Mouse (Mus musculus) right cerebral cortex, adult 2 months (tissue): ENCODE measurements around the gene Atp5s.
A peak's percentile ranks its signal among the peaks of the same experiment; 100 is the strongest.

ENCODE experiments used
- DNase-seq, 2 experiments: peaks; one replicate each; pipeline ENCODE4 v3.0.0; 2021 to 2022; ENCODE audit warnings: low spot score in 2 of 2

Gene Atp5s

DNA sequence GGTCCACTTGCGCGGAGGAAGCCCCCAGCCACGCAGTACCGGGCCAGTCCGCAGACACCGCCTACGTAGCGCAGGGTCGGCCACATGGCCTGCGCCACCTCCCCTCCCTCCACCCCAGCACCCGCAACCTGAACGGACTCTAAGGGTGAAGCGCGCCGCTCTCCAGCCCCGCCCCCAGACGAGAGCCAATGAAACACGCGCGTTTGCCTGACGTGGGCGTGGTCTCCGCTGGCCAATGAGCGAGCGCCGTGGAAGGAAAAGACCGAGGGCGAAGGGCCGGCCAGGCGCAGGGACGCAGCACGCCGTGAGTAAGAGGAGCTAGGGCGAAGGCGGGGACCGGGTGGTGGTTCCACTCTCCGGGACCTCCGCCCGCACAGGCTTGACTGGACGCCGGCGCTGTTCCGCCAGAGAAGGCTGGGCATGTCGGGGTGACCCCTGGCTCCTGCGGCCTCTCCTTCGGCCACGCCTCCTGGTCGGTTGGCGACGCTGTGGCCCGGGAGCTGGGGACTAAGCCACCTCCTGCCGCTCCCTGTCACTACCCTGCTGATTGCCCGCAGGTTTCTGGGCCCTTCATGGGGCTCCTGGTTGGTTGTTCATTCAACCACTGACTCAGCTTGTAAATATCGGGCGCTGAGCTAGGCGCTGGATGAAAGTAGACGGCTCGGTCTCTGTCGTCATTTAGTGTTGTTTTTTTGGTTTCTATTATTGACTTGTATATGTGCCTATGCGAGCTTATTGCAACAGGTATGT lies at the start of gene Atp5s, which contains the start of gene L2hgdh:
TSS of gene Atp5s (plus strand) at position 240 of the 750 bp plus-strand sequence.
TSS of gene L2hgdh (minus strand) at position 163 of the 750 bp plus-strand sequence.
- peak; percentile 96 to 97 for DNase-seq

- DNase-seq, result no peak
These were observed 48.6 kb upstream of the Atp5s start for GRCm38 (mm10) chr12:69676157-69676556.

DNA sequence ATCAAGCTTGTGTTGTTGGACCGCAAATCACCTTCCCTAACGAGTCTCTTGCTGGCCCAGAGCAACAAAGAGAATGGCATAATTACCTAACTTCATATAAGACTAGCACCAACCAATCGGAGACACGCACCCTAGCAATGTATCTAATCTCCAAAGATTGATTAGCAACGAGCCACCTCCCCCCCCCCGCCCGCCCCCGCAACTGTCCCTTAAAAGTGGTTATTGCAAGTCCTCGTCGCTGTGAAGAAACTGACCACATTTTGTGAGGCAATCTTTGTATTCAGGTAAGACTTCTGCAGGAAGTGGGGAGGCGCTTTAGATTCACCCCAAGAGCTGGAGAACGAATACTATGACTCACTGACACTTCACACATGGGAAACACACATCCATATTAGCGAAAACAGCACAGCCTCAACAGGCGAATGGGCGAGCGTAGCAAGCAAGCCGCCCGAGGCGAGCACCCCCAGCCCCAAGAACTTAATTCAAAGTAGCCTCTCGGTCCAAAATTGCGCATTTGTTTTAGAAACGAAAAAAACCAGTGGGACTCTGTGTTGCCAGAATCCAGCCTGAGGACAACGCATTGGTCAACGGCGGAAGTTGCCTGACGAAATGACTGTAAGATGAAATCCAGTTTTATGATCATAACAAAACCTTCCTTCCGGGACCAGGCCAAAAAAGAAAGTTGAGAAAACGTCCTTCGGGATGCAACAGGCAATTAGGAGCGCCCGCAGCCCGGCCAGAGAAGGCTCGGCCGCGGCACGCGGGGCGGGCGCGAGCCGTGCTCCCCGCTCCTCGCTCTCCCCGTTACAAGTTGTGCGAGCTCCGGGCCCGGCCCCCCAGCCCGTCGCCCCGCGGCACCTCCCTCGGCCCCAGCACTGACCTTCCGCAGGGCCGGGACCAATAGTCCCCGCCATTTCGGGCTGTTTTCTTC lies 43.9 kb upstream of the Atp5s start:
- DNase-seq, result peak; percentile 39 to 48

DNA sequence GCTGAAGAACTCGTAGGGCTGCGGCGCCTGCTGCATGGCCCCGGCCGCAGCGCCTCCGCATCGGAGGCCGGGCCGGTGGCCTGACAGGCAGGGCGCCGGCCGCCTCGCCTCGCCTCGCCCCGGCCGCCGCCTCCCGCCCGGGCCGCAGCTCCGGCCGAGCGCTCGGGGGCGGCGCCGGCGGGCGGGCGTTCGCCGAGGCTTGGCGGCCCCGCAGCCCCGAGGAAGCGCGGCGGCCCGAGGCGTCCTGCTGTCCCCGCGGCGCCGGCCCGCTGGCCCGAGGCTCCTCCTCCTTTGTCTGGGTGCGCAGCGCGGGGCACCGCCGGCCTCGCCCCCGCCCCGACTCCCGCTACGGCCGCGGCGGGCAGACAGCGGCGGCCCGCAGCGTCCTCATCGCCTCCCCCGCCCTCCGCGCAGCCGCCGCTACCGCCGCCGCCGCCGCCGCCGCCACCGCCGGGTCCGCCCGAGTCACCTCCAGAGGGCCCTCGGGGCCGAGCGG lies 43.1 kb upstream of the Atp5s start, which contains the start of gene Sos2:
TSS of gene Sos2 (minus strand) at position 287 of the 496 bp plus-strand sequence.
- DNase-seq, result peak; percentile 32 to 34

DNA sequence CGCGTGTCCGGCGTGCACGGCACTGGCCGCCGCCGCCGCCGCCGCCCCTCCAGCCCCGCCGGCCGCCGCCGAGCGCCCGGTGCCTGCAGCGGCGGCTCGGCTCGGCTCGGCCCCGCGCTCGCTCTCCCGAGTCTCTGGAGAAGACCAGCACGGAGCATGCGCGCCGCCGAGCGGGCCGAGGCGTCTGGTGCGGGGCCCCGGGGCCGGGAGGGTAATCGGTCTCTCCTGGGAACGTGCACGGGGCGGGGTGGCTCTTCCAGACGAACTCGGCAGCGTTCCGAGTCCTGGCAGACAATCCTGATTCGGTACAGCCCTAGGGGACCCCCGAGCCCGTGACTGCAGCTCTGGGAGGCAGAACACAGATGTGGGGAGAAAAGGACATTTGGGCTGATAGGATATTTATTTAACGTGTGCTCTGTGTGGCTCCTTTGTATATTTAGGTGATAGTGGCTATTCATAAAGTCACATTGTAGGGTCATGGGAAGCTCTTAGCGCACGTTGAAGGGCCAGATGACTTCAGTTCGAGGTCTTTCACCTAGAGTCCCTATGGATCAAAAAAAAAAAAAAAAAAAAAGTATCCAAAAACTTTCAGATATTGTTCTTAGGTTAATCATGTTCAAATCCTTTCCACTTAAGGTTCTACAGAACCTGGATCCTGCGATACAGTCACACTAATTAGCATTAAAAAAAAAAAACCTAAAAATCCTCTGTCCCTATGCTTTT lies 42.5 kb upstream of the Atp5s start:
- peak; percentile 75 to 76 for DNase-seq

- no peak for DNase-seq
These were observed 41.8 kb upstream of the Atp5s start for GRCm38 (mm10) chr12:69682788-69683419.

- DNase-seq, result peak; percentile 56 to 57
These were observed 41.2 kb upstream of the Atp5s start for GRCm38 (mm10) chr12:69683537-69683936.

GRCm38 (mm10) chr12:69688368-69688767 lies 36.4 kb upstream of the Atp5s start:
- no peak for DNase-seq

DNA sequence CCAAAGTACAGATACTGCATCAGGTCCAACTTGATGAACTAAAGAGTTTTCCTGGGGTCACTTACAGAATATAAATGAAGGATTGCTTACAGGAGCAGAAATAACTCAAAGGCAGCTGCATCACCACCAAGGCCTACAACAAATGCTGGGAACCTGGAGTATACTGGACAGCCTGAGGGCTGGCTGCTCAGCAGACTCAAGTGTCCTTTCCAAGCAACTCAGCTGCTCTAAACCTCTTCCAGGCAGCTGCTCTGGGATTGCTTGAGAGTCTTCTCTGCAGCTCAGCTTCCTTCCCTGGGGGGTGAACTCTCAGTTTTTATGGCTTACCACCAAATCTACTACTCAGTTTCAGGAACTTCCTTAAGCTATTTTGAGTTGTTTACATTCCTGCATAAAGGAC lies 35.7 kb upstream of the Atp5s start:
- DNase-seq, result no peak

- DNase-seq, result no peak
These were observed 34.0 kb upstream of the Atp5s start for GRCm38 (mm10) chr12:69690714-69691113.

GRCm38 (mm10) chr12:69693471-69693870 lies 31.3 kb upstream of the Atp5s start:
- DNase-seq, result no peak

DNA sequence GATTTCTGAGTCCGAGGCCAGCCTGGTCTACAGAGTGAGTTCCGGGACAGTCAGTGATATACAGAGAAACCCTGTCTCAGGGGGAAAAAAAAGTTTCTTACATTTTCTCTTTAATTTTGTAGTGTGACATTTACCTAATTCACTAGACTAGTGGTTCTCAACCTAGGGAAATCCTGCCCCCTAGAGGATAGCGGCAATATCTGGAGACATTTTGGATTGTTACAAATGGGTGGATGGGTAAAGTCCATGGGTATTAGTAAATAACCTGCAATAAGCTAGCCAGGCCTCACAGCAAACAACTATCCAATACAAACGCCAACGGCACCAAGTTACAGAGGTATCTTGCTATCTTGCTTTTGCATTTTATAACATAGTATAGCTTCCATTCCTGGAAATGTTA lies 28.0 kb upstream of the Atp5s start:
- peak; percentile 46 to 50 for DNase-seq

DNA sequence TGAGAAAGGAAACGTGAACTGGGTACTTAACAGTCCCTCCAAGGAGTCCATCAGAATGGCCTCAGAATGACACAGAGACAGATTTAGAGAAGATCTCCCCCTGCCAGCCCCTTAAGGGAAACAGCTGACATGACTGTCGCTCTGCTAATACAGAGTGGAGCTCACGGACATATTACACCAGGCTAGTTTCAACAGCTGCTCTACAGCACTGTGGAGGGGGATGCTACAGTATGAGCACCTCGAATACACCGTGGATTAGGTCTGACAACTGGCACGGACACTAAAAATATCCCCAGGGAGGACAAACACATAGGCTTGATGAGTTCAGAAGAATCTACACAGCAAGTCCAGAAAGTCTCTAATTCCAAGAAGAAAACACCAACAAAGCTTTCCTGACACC lies 26.4 kb upstream of the Atp5s start:
- DNase-seq, result no peak

GRCm38 (mm10) chr12:69704799-69705458 lies 19.8 kb upstream of the Atp5s start:
- DNase-seq, result no peak

DNA sequence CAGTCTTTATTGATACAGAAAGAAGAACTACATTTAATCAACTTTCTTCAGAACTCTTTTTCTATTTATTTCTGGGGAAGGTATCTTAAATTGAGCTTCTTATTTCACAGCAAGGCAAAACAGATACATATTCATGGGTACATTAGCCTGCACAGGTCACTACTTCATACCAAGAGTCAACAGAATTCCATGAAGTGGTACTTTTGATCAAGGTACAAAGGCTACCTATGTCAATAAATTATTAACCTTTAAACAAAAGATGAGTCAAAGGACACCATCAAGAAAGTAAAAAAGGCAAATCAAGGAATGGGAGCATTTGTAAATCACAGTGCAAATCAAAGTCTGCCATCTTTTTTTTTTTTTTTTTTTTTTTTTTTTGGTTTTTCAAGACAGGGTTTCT lies 11.1 kb upstream of the Atp5s start:
- no peak for DNase-seq

- no peak for DNase-seq
These were observed 1.9 kb upstream of the Atp5s start for GRCm38 (mm10) chr12:69722857-69723256.

DNA sequence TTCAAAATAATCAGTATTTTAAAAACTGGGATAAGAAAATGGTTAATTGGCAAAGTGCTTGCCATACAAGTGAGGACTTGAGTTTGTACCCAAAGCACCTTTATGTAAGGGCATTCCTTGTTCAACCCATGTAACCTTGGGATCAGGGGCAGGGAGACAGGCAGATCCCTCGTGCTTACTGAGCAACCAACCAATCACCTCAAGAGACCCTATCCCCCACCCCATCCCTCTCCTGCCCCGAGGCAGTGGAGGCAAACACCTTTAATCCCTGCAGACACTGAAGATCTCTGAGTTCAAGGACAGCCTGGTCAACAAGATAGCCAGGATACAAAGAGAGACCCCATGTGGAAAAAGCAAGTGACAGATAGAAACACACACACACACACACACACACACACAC lies 1.4 kb upstream of the Atp5s start:
- DNase-seq, result no peak

GRCm38 (mm10) chr12:69724018-69724710 lies 586 bp upstream of the Atp5s start:
- DNase-seq, result peak in 1 of 2 experiments; percentile 17

DNA sequence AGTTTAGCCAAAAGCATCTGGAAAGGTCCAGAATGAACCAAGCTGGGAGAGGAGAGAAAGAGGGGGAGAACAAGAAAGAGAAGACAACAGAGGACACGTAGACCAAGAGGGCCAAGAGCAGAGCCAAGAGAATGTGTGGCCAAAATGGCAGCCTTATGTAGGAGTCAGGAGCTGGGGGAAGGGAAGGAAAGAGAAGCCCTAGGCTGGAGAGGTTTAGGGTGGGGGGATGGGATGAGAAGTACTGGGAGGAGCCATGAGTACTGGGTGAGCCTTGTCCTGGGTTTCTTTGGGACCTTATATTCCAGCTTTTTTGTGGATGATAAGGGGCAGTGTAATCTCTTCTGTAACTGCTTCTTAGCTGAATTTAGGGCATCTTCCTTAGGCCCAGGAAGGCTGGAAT lies 4.5 kb downstream of the Atp5s start:
- DNase-seq, result no peak

DNA sequence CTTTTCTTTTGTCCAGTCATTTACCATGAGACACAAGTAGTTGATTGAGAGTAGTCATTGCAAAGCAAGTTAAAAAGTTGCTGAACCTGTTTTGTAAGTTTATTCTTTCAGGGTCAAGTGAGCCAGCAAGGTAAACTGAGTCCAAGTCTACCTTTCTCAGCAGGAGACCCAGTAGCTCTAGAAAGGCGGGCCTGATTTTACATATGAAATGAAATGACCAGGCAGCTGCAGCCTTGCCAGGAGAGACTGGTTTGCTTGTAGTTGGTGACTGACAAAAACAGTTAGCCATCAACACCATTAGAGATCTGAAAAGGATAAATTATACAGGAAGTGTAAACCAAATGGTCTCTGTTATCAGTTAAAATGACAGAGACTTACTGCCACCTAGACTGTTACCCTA lies 5.6 kb downstream of the Atp5s start:
- no peak for DNase-seq
